Mouse (Mus musculus): Measurements from ENCODE around the gene Lingo4. TPM values are rescaled to one million over a fixed set of nuclear protein-coding genes. Genes with fewer than 3 reads are reported as not detected.

Gene Lingo4
- polyA plus RNA-seq, 1 experiment from 2014 or later = not detected

Other genes with a start within 250 kb of the Lingo4 start
- not detected in 2 replicates for gene Gm10696, start 220.3 kb upstream of the Lingo4 start, polyA plus RNA-seq (2016; fragmentation: Nextera tagmentation; extraction: Ambion mirVana)
- gene Gm5286, start 201.8 kb upstream of the Lingo4 start, polyA plus RNA-seq (2016; fragmentation: Nextera tagmentation; extraction: Ambion mirVana) = not detected in 2 replicates
- gene Gm4778, start 134.5 kb upstream of the Lingo4 start, polyA plus RNA-seq (2016; fragmentation: Nextera tagmentation; extraction: Ambion mirVana) = not detected in 2 replicates
- gene Them4, start 88.4 kb upstream of the Lingo4 start, polyA plus RNA-seq (2016; fragmentation: Nextera tagmentation; extraction: Ambion mirVana) = 11.0 and 11.5 TPM in 2 replicates
- not detected in 2 replicates for gene Them5, start 56.4 kb upstream of the Lingo4 start, polyA plus RNA-seq (2016; fragmentation: Nextera tagmentation; extraction: Ambion mirVana)
- gene C2cd4d, start 36.1 kb upstream of the Lingo4 start, polyA plus RNA-seq (2016; fragmentation: Nextera tagmentation; extraction: Ambion mirVana) = 0.66 and 0.90 TPM in 2 replicates
- 0.92 and 1.5 TPM in 2 replicates for gene Rorc, start 25.7 kb upstream of the Lingo4 start, polyA plus RNA-seq (2016; fragmentation: Nextera tagmentation; extraction: Ambion mirVana)
- gene Tdrkh, start 14.8 kb downstream of the Lingo4 start, polyA plus RNA-seq (2016; fragmentation: Nextera tagmentation; extraction: Ambion mirVana) = 8.5 and 9.7 TPM in 2 replicates
- 57.4 and 62.0 TPM in 2 replicates for gene Mrpl9, start 44.8 kb downstream of the Lingo4 start, polyA plus RNA-seq (2016; fragmentation: Nextera tagmentation; extraction: Ambion mirVana)
- gene Oaz3, start 45.4 kb downstream of the Lingo4 start, polyA plus RNA-seq (2016; fragmentation: Nextera tagmentation; extraction: Ambion mirVana) = 0.57 TPM in 1 of 2 replicates, not detected in the other
- 1.1 and 1.7 TPM in 2 replicates for gene Celf3, start 79.8 kb downstream of the Lingo4 start, polyA plus RNA-seq (2016; fragmentation: Nextera tagmentation; extraction: Ambion mirVana)
- gene Riiad1, start 81.8 kb downstream of the Lingo4 start, polyA plus RNA-seq (2016; fragmentation: Nextera tagmentation; extraction: Ambion mirVana) = 5.3 and 5.7 TPM in 2 replicates
- 40.3 and 41.4 TPM in 2 replicates for gene Snx27, start 184.2 kb downstream of the Lingo4 start, polyA plus RNA-seq (2016; fragmentation: Nextera tagmentation; extraction: Ambion mirVana)
- gene Gm10972, start 244.6 kb downstream of the Lingo4 start, polyA plus RNA-seq (2016; fragmentation: Nextera tagmentation; extraction: Ambion mirVana) = not detected in 2 replicates

Measured in heart, embryonic 12.5 days (tissue).